Mouse (Mus musculus): ENCODE measurements at regions not wholly inside any gene's neighbourhood (a gene's known extent, or its start where the extent isn't known, plus 50 kb on each side); places are given as distances from the start of the nearest gene placed in this dataset.

DNA sequence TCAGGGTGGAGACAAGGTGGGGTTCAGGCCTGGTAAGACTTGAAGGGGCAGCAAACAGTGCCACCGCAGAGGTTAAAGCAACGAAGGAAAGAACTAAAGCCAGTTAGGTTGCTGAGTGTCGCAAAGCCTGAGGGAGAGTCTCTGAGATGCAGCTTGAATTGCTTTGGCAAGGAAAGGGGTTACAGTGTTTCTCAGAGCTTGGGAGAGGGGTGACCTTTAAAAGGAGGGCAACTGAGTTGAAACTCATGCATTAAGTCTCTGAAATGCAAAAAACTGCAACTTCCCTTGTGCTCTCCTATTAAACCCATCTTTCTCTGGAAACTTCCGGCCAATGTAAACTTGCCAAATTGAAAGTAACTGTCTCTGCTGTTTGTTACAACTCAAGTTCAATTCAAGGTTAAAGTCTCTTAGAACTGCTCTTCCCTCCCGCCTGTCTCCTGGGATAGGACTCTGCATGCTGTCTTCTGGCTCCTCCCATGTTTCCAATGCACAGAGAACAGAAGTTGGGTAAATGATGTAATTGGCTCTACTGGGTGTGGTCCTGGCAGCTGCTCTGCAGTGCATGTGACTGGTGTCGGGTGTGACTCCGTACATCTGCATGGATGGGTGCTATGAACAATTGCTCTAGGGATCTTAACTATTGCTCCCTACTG, 181.4 kb upstream of the Gas1 start:
- DNase-seq (ENCODE audit: low spot score in 2 of 2): no peak

GRCm38 (mm10) chr13:60364778-60365672, 187.9 kb upstream of the Gas1 start:
- no peak for DNase-seq (ENCODE audit: low spot score in 2 of 2)

DNA sequence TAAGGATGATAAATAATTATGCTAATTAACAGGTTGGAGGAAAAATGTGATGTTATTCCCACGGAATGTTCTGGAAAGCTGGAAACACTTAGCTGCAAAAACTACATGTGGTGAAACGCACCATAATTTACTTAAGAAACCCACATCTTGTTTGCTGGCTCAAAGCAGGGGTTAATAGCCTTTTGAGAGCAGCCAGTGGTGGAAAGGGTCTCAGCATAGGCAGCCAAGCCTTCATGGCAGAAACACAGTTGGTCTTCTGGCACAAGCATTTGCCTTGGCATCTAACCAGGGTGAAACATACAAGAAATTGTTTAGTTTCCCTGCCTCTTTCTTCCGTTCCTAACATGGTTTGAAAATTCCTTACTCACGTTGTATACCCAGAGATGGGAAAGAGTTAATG, 192.1 kb upstream of the Gas1 start:
- no peak for DNase-seq (ENCODE audit: low spot score in 2 of 2)

GRCm38 (mm10) chr13:60371656-60372055, 194.5 kb upstream of the Gas1 start:
- DNase-seq (ENCODE audit: low spot score in 2 of 2): no peak

DNA sequence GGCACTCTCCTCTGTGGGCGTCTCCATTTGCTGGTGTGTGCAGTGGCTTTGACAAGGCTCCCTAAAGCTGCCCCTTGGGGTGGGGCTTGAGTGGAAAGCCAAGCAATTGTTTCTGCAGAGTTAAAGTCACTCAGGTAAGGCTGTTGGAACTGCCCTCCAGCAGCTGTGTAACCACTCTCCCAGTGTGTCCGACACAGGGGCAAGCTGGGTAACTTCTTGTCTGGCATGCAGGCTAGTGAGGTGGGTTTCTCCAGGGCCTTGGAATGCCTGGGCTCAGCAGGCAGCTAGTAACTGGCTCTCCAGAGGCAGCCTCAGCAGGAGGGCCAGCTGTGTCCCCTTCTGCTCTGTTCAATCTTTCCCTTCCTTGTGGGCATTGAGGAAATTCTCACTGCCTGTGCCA, 199.5 kb upstream of the Gas1 start:
- DNase-seq (ENCODE audit: low spot score in 2 of 2): no peak

GRCm38 (mm10) chr13:60382855-60383254, 205.7 kb upstream of the Gas1 start:
- DNase-seq (ENCODE audit: low spot score in 2 of 2): no peak

GRCm38 (mm10) chr13:60398836-60399235, 202.9 kb upstream of the Dapk1 start:
- no peak for DNase-seq (ENCODE audit: low spot score in 2 of 2)

DNA sequence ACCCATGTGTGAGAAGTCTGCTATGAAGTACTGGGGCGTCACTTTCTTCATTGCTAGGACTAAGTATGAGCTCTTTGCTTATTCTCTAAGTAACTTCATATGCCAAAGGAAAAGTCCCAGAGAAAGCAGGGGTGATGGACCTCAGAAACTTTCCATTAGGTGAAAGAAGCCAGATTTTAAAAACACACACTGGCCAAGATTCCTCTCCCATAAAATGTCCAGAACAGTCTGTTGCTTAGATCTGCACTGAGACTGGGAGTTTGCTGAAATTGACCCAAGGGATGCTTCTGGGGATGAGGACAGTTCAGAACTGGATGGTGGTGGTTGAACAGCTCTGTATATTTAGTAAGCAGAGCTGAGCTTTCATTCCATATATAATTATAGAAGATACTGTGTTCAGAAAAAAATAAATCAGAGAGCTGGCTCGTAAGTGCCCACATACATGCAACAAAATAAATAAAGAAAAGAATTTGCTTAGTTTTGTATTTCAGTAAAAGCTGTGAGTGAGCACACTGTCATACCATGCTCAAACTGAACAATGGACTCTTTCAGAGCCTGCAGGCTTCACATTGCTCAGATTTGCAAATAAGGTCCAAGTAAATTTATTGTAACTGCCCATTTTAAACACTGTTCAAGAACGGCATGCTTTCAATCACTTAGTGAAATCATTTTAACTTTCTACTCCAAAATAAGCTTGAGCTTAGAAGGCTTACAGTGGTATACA, 200.8 kb upstream of the Dapk1 start:
- DNase-seq (ENCODE audit: low spot score in 2 of 2): no peak

GRCm38 (mm10) chr13:60403471-60403870, 198.3 kb upstream of the Dapk1 start:
- no peak for DNase-seq (ENCODE audit: low spot score in 2 of 2)

- DNase-seq (ENCODE audit: low spot score in 2 of 2): no peak
Measured at GRCm38 (mm10) chr13:60407344-60407743, 194.4 kb upstream of the Dapk1 start.

- DNase-seq (ENCODE audit: low spot score in 2 of 2): no peak
Measured at GRCm38 (mm10) chr13:60409706-60410502, 191.8 kb upstream of the Dapk1 start.

GRCm38 (mm10) chr13:60416024-60416423, 185.7 kb upstream of the Dapk1 start:
- DNase-seq (ENCODE audit: low spot score in 2 of 2): no peak

DNA sequence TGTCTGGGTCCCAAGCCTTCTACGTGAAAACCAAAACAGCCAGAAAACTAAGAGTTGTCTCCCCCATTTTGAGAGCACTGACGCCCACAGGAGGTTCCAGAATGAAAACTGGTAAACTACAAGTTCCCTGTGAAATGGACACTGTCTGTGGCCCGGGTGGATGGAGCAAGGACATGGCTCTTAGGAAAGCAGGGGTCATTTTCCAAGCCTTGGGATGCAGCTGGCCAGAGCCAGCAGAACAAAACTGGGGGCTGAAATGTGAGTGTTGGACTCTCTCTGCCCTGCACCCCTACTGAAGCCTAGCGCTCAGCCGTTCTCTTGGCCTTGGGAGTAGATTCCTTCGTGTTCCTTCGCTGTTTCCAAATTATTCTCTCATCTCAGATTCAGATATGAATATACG, 184.7 kb upstream of the Dapk1 start:
- DNase-seq (ENCODE audit: low spot score in 2 of 2): no peak

GRCm38 (mm10) chr13:60417436-60418158, 184.2 kb upstream of the Dapk1 start:
- DNase-seq (ENCODE audit: low spot score in 2 of 2): no peak

DNA sequence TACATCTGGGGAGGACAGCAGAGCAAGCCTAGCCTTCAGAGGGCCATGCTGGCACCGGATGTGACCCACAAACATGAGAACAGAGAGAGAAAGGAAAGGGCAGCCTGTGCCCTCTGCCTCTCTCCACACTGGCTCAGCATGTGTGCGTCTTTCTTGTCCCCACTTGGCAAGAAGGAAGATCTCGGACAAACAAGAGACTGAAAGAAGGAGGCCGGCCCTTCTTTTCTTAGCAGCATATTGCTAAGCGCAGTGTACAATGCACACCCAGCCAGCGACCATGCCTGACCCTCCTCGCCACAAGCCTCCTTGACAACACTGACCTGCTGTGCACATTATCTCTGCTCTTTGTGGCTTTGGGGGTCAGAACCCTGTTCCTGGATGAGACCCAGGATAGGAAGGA, 181.4 kb upstream of the Dapk1 start:
- no peak for DNase-seq (ENCODE audit: low spot score in 2 of 2)

- no peak for DNase-seq (ENCODE audit: low spot score in 2 of 2)
Measured at GRCm38 (mm10) chr13:60420842-60421696, 180.7 kb upstream of the Dapk1 start.

DNA sequence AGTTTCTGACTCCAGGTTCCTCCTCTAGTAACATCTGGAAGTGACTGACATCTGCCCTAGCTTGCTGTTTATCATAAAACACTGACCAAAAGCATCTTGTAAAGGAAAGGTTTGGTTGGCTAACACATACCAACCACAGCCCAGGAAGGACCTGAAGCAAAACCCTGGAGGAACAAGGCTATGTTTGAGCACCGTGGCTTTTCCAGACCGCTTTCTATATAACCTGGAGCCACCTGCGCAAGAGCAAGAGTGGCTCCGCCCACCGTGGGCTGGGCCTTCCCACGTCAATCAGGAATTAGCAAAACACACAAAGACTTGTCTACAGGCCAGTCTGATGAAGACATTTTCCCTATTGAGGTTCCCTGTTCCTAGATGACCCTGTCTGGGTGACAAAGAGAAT, 177.5 kb upstream of the Dapk1 start:
- DNase-seq (ENCODE audit: low spot score in 2 of 2): no peak

DNA sequence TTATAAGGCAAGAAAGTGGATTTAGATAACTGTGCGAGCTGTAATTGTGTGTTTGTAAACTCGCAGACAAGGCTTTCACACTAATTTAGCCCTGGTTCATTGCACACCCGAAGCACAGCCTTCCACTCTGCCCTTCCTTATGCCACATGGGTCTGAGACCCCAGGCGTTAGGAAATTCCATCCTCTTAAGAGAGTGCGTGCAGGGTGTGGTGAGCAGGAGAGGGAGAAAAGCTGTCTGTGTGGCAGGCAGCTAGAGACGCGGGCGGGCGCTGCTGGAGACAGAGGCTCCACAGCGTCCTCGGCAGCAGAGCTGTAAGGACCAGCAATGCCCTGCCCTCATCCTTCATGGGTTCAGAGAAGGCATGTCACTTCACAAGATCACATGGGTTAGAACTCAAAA, 176.6 kb upstream of the Dapk1 start:
- no peak for DNase-seq (ENCODE audit: low spot score in 2 of 2)

GRCm38 (mm10) chr13:60425556-60425955, 176.2 kb upstream of the Dapk1 start:
- no peak for DNase-seq (ENCODE audit: low spot score in 2 of 2)

- DNase-seq (ENCODE audit: low spot score in 2 of 2): no peak
Measured at GRCm38 (mm10) chr13:60426192-60426840, 175.4 kb upstream of the Dapk1 start.
